Mouse (Mus musculus) ZHBTc4 (cell line): ENCODE measurements at regions not wholly inside any gene's neighbourhood (a gene's known extent, or its start where the extent isn't known, plus 50 kb on each side); places are given as distances from the start of the nearest gene placed in this dataset.

Source experiments
- DNase-seq: peaks from one replicate; pipeline ENCODE4 v3.0.0-alpha.2; 2011; ENCODE audit warnings: low read depth, low spot score

- DNase-seq: peak; percentile 73
Observed at GRCm38 (mm10) chr12:32728425-32728824, 90.9 kb upstream of the Nampt start.

- DNase-seq: no peak
Observed at GRCm38 (mm10) chr12:32735224-32735623, 84.1 kb upstream of the Nampt start.

GRCm38 (mm10) chr12:32741465-32741864, 77.9 kb upstream of the Nampt start:
- no peak for DNase-seq

GRCm38 (mm10) chr12:32757441-32758119, 61.8 kb upstream of the Nampt start:
- no peak for DNase-seq

GRCm38 (mm10) chr12:32758150-32758549, 61.2 kb upstream of the Nampt start:
- no peak for DNase-seq

- DNase-seq: no peak
Observed at GRCm38 (mm10) chr12:32760627-32761026, 58.7 kb upstream of the Nampt start.

GRCm38 (mm10) chr12:32761055-32761454, 58.3 kb upstream of the Nampt start:
- no peak for DNase-seq

- no peak for DNase-seq
Observed at GRCm38 (mm10) chr12:32764271-32764670, 55.1 kb upstream of the Nampt start.

GRCm38 (mm10) chr12:32764747-32765146, 54.6 kb upstream of the Nampt start:
- no peak for DNase-seq

GRCm38 (mm10) chr12:32765861-32766260, 53.5 kb upstream of the Nampt start:
- DNase-seq: no peak

- DNase-seq: no peak
Observed at GRCm38 (mm10) chr12:32766575-32766974, 52.8 kb upstream of the Nampt start.

GRCm38 (mm10) chr12:32767206-32768081, 51.9 kb upstream of the Nampt start:
- no peak for DNase-seq

GRCm38 (mm10) chr12:32768082-32768743, 51.1 kb upstream of the Nampt start:
- no peak for DNase-seq

- no peak for DNase-seq
Observed at GRCm38 (mm10) chr12:32768744-32769535, 50.4 kb upstream of the Nampt start.
